Mouse (Mus musculus) forebrain, embryonic 15.5 days (tissue): ENCODE data around the gene Prrt1. TPM values are rescaled to one million over a fixed set of nuclear protein-coding genes. Genes with fewer than 3 reads are reported as not detected.
A peak's percentile ranks its signal among the peaks of the same experiment; 100 is the strongest.

Experiments
- ATAC-seq: fragments of 200-750 bp; cut with Nextera tagmentation; replicated peaks from 2 replicates; pipeline ENCODE4 v1.8.0; 2017; ENCODE audit warnings: mild to moderate bottlenecking, moderate TSS enrichment, moderate library complexity
- H3K27ac ChIP-seq: fragments of 300-500 bp; sonication (generic); replicated peaks from 2 replicates; pipeline ENCODE4 v1.5.1; 2015; ENCODE audit warnings: mild to moderate bottlenecking, inconsistent platforms
- H3K27me3 ChIP-seq: fragments of 300-500 bp; sonication (generic); 2 replicates; pipeline ENCODE4 v1.6.1; 2015; ENCODE audit warnings: inconsistent platforms
- H3K36me3 ChIP-seq: fragments of 300-500 bp; sonication (generic); 2 replicates; pipeline ENCODE4 v1.6.1; 2015; ENCODE audit warnings: mild to moderate bottlenecking, inconsistent platforms
- H3K4me1 ChIP-seq: fragments of 300-500 bp; sonication (generic); 2 replicates; pipeline ENCODE4 v1.6.1; 2015; ENCODE audit warnings: inconsistent platforms
- H3K4me2 ChIP-seq: fragments of 300-500 bp; sonication (generic); replicated peaks from 2 replicates; pipeline ENCODE4 v1.6.1; 2015; ENCODE audit warnings: mild to moderate bottlenecking, inconsistent platforms
- H3K4me3 ChIP-seq: fragments of 300-500 bp; sonication (generic); 2 replicates; pipeline ENCODE4 v1.5.1; 2015; ENCODE audit warnings: mild to moderate bottlenecking, inconsistent platforms
- H3K9ac ChIP-seq: fragments of 300-500 bp; sonication (generic); replicated peaks from 2 replicates; pipeline ENCODE4 v1.6.1; 2015; ENCODE audit warnings: mild to moderate bottlenecking, inconsistent platforms
- H3K9me3 ChIP-seq: fragments of 300-500 bp; sonication (generic); 2 replicates; pipeline ENCODE4 v1.6.1; 2016; ENCODE audit warnings: inconsistent platforms
- WGBS: fragments of 180-500 bp; shearing (Covaris S2); methylation state at CpG from one replicate; pipeline ENCODE4 v1.1.7; 2015; ENCODE audit warnings: mixed read lengths; 5-methylcytosine and 5-hydroxymethylcytosine counted together
- polyA plus RNA-seq: library from polyadenylated mRNA; unstranded; fragments of >200 nt; fragmentation: Nextera tagmentation; extraction: Ambion mirVana; gene quantifications from 2 replicates; pipeline ENCODE4 v1.2.1, GENCODE M21; 2015

Gene Prrt1
- polyA plus RNA-seq, 1 experiment from 2014 or later: 6.8 TPM

DNA sequence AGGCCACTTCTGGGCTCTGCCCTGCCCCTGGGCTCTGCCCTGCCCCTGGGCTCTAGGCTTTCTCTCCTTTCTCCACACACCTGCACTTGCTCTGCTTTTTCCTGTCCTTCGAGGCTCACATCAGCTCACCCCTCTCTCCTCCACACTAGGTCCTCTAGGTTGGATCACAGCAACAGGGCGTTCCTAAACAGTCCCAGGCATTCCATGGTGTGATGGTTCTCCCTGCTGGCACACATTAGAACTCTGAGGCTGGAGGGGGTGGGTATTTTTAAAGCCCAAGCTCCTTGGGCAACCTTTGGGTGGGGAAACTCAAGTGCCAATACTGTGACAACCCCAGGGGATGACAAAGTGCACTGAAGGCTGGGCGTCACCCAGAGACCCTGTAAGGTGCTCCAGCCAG, 8.1 kb downstream of the Prrt1 start:
- no peak overlapping the region for H3K4me3 ChIP-seq
- peaks cover 3% of the 10 kb centered on the region; the same call in 1 of the 2 replicates for H3K27me3 ChIP-seq
- peaks cover 13% of the 10 kb centered on the region for H3K4me1 ChIP-seq
- no peak overlapping the region for H3K27ac ChIP-seq
- H3K9ac ChIP-seq: no peak overlapping the region
- H3K36me3 ChIP-seq: no peaks in the 10 kb centered on the region
- no peak for ATAC-seq
- 70% methylated on average over 3 of the region's 3 CpGs for WGBS
- no peak overlapping the region for H3K4me2 ChIP-seq
- H3K9me3 ChIP-seq: no peaks in the 10 kb centered on the region

DNA sequence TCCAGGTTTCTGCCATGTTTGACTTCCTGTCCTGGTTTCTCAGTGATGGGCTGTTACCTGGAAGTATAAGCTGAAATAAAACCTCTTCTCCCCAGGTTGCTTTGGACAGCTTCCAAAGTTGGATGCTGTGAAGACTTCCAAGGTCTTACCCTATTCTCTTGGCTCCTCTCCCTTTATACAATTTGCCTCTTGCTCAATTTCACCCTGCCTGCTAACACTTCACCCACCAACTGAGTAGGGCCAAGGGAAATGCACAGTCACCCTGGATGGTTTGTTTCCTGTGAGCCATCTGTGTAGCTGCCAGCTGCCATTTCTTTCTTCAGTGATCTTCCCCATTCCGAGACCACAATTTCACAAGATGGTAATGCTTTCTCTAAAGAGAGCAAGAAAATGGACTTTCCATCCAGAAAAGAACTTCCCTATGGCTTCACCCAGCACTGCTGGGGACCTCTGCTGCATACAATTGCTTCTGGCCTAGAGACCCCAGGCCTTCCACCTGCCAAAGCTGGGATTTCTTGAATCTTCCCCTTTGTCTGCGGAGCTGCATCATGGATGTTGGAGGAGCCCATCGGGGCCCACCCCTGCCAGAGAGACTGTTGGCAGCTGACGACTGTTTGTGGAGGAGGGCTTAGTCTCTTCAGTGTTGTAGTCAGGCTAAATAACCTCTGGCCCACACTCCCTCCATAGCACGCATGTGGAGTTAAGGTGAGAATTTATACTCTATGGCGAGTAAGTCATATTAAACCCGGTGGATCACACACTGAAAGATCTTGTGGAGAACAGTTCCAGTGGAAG, 10.3 kb downstream of the Prrt1 start:
- 77% methylated on average over 7 of the region's 7 CpGs for WGBS
- Histone ChIP-seq H3K27me3 (peaks cover 2% of the 10 kb centered on the region; the same call in 1 of the 2 replicates), H3K4me1 (peaks cover 17% of the 10 kb centered on the region), H3K4me3 (no peak overlapping the region), H3K36me3 (no peaks in the 10 kb centered on the region), H3K9me3 (no peaks in the 10 kb centered on the region), H3K9ac (no peak overlapping the region), H3K27ac (peak overlapping the region; percentile 20; the same call in 1 of the 2 replicates), H3K4me2 (no peak overlapping the region)
- ATAC-seq: no peak

DNA sequence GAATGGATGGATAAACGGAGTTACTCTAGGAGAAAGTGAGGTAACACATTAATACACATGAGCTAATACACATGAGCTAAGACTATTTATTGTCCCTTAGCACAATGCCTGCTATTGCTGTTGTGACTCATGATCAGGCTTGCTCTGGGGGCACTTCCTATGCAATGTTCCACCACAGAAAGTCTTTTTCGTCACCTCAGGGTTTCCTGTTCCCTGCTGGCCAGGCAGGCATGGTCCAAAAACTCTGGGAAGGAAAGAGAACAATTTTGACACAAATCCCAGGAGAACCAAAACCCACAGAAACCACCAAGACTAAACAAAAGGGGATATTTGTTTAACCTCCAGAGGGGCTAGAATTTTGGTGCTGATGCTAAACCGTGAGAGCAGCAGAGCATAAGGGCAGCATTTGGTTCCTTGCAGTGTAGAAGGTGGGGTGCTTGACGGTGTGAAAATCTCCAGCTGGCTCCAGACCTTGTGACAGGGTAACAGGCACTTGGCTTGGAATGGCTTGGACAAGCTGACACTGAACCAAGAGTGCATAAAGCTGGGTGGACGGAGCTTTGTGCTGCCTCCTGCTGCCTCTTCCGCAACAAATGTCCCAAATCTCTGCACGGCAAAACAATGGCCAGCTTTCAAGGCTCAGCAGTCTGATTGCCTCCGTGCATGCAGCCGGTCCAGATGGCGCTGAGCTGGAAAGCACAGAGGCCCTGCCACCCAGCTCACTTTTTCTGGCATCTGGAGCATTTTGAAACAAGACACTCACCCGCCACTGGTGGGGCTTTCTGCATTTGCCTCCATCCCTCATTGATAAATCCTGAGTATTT, 11.7 kb downstream of the Prrt1 start:
- H3K9me3 ChIP-seq: no peaks in the 10 kb centered on the region
- peak overlapping the region; percentile 88 for H3K27ac ChIP-seq
- H3K27me3 ChIP-seq: no peaks in the 10 kb centered on the region
- 8% methylated on average over 11 of the region's 11 CpGs for WGBS
- H3K36me3 ChIP-seq: no peaks in the 10 kb centered on the region
- peak overlapping the region; percentile 21; the same call in 1 of the 2 replicates for H3K9ac ChIP-seq
- peak; percentile 27; the same call in 1 of the 2 replicates for ATAC-seq
- peaks cover 28% of the 10 kb centered on the region for H3K4me1 ChIP-seq
- no peak overlapping the region; the same call in 1 of the 2 replicates for H3K4me2 ChIP-seq
- no peak overlapping the region for H3K4me3 ChIP-seq

DNA sequence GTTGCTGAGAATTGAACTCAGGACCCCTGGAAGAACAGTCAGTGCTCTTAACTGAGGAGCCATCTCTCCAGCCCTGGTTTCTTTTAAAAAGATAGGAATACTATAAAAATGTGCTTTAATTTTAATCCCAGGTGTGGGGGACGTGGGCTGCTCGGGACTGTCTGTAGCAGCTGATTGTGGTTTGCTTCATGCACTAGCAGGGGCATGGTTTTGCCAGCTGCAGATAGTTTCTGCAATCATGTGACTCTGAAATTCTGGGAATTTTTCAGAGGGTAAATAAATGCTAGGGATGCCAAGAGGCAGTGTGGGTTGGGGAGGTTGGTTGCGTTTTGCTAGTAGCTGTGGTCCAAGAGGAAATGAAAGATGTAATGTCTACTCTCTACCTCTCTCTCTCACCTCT, 12.6 kb downstream of the Prrt1 start:
- WGBS: 93% methylated on average over 3 of the region's 3 CpGs
- Histone ChIP-seq H3K27ac (peak overlapping the region; percentile 88; the same call in 1 of the 2 replicates), H3K4me3 (no peak overlapping the region), H3K27me3 (no peaks in the 10 kb centered on the region), H3K4me1 (peaks cover 36% of the 10 kb centered on the region), H3K4me2 (no peak overlapping the region), H3K9me3 (no peaks in the 10 kb centered on the region), H3K36me3 (no peaks in the 10 kb centered on the region), H3K9ac (no peak overlapping the region)
- ATAC-seq: no peak

DNA sequence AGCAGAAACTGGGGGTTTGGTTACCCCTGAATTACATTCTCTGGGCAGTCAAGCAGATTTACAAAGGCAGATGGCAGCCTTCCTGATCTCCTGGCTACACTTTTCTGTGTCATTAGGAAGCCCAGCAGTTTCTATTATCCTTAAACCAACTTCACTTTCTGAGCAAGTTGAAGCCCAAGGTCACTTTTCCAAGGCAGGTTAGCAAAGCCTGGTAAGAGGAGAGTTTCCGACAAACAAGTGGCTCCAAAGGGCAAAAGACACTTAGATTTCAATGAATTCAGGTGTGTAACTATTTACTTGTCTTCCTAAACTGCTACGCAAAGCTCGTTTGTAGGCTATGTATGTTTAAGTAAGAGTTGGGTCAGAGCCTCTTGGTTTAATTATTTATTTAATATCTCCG, 14.0 kb downstream of the Prrt1 start:
- Histone ChIP-seq H3K36me3 (no peaks in the 10 kb centered on the region), H3K27me3 (no peaks in the 10 kb centered on the region), H3K9me3 (no peaks in the 10 kb centered on the region), H3K4me1 (peaks cover 46% of the 10 kb centered on the region), H3K4me3 (no peak overlapping the region), H3K27ac (no peak overlapping the region), H3K4me2 (no peak overlapping the region), H3K9ac (no peak overlapping the region)
- no peak for ATAC-seq
- 88% methylated on average over 4 of the region's 4 CpGs for WGBS

DNA sequence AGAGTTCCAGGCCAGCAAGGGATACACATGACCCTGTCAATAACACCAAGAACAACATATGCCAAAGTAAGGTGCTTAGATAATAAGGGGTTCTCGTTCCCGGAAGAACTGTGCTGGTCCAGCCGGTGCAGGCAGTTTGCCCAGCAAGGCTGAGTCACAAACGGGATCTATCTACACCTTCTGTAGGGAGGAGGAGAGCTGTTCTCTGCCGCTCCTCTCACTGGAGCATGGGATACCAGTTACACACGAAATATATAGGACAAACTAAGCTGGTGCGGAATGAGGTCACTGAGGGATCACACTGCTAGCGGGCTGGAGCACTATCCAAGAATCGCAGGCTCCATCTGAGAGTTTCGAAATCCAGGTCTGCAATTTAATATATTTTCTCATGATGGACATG, 14.6 kb downstream of the Prrt1 start:
- H3K4me3 ChIP-seq: no peak overlapping the region
- ATAC-seq: no peak
- no peaks in the 10 kb centered on the region for H3K27me3 ChIP-seq
- peak overlapping the region; percentile 62 for H3K27ac ChIP-seq
- H3K9ac ChIP-seq: no peak overlapping the region
- peaks cover 2% of the 10 kb centered on the region; the same call in 1 of the 2 replicates for H3K36me3 ChIP-seq
- H3K4me1 ChIP-seq: peaks cover 49% of the 10 kb centered on the region
- 86% methylated on average over 10 of the region's 10 CpGs for WGBS
- H3K9me3 ChIP-seq: no peaks in the 10 kb centered on the region
- no peak overlapping the region for H3K4me2 ChIP-seq

DNA sequence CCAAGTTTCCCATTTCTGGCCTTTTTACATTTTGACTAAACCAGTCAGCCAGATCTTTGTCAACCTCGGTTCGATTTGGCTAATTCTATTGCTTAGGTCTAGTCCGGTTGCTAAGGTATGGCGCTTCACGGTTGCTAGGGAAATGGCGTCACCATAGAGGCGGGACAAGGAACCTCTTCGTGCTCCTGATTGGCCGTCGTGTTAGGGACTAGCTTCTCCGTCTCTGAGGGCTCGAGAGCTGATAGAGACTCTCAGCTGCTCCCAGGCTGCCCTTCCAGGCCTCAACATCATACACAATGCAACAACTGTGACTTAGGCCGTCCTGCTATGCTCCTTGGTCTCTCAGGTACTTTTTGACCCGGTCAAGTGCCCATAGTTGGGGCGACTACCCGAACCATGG, 15.3 kb downstream of the Prrt1 start, which contains the start of gene Fkbpl:
TSS of gene Fkbpl (plus strand) at position 157 of the 400 bp plus-strand sequence.
- WGBS: under 1% methylated on average over 16 of the region's 16 CpGs
- Histone ChIP-seq H3K9me3 (no peaks in the 10 kb centered on the region), H3K4me2 (peak within 1 kb of the TSS; percentile 67), H3K27me3 (no peaks in the 10 kb centered on the region), H3K27ac (peak within 1 kb of the TSS; percentile 73), H3K4me1 (peaks cover 49% of the 10 kb centered on the region), H3K36me3 (peaks cover 8% of the 10 kb centered on the region), H3K9ac (peak within 1 kb of the TSS; percentile 61), H3K4me3 (peak within 1 kb of the TSS; percentile 97)
- ATAC-seq: peak; percentile 77

DNA sequence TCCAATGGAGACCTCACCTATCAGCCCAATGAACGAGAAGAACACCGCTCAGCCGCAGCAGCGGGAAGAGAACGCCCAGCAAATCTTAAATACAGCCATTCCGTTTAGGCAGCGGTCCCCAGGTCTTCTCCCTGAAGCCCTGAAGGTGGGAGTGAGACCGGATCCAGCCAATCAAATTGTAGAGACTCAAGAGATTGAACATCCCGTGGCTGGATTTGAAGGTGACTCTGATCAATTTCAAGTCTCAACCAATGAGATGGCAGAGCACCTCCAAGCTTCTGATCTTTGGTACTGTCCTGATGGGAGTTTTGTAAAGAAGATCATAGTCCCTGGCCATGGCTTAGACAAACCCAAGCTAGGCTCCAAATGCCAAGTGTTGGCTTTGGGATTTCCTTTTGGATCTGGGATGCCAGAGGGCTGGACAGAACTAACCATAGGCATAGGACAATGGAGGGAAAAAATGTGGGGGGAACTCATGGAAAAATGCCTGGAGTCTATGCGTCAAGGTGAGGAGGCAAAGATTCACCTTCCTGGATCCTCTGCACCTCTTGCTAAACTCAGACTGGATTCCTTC, 16.0 kb downstream of the Prrt1 start:
- Histone ChIP-seq H3K4me1 (peaks cover 49% of the 10 kb centered on the region), H3K9me3 (no peaks in the 10 kb centered on the region), H3K27ac (peak overlapping the region; percentile 73; the same call in 1 of the 2 replicates), H3K4me3 (peak overlapping the region; percentile 97), H3K4me2 (peak overlapping the region; percentile 67), H3K27me3 (no peaks in the 10 kb centered on the region), H3K9ac (peak overlapping the region; percentile 61), H3K36me3 (peaks cover 16% of the 10 kb centered on the region)
- ATAC-seq: no peak
- 45% methylated on average over 10 of the region's 10 CpGs for WGBS

DNA sequence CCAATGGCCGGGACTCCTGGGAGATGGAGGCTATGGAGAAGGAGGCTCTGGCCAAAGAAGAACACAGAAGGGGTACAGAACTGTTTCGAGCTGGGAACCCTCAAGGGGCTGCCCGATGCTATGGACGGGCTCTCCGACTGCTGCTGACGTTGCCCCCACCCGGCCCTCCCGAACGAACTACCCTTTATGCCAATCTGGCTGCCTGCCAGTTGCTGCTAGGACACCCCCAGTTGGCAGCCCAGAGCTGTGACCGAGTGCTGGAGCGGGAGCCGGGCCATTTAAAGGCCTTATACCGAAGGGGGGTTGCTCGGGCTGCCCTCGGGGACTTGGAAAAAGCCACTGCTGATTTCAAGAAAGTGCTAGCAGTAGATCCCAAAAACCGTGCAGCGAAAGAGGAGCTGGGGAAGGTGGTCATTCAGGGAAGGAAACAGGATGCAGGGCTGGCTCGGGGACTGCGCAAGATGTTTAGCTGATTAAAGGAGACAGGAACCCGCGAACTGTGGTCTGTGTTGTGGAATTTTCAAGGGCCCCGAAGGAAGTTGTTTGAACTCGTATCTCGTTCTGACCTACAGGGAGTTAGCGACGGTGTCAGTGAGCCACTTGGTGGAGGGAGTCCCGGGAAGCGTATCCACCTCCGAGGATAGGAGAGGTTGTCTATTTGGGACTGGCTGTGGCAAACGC, 16.6 kb downstream of the Prrt1 start:
- Histone ChIP-seq H3K4me3 (peak overlapping the region; percentile 97), H3K27me3 (no peaks in the 10 kb centered on the region), H3K4me1 (peaks cover 43% of the 10 kb centered on the region), H3K9me3 (no peaks in the 10 kb centered on the region), H3K27ac (no peak overlapping the region), H3K36me3 (peaks cover 22% of the 10 kb centered on the region), H3K4me2 (peak overlapping the region; percentile 67), H3K9ac (no peak overlapping the region)
- no peak for ATAC-seq
- WGBS: 88% methylated on average over 30 of the region's 30 CpGs

DNA sequence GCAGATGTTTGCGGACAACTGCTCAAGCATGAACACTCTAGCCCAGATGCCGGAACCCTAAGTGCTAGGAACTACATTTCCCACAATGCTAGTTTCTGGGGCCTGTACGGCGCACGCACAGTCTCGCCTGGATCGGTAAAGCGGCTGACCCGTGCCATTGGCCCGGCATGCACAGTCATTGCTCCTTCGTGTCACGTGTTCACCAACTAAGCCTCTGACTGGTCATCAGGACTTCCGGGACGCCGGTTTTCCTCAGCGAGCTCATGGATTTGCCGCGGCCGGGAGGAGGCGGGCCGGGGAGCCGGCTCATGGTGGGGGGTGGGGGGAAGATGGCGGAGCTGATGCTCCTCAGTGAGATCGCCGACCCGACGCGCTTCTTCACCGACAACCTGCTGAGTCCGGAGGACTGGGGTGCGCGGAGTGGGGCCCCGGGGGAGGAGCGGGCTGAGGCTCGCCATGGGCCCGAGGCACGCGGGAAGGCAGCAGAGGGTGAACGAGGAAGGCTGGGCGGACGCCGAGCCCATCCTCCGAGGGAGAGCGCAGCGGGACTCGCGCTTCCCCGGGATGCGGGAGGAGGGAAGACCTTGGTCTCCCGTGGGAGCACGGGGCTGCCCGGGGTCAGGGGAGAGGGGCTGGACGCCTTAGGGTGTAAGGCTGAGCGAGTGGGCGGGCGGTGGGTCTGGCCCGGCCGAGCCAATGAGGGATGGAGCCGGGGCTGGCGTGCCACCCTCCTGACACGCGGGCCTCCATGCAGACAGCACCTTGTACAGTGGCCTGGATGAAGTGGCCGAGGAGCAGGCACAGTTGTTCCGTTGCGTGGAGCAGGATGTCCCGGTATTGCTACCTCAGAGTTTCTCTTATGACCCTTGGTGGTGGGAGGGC, 17.8 kb downstream of the Prrt1 start, which contains the start of gene Atf6b:
TSS of gene Atf6b (plus strand) at position 241 of the 882 bp plus-strand sequence.
- WGBS: under 1% methylated on average over 66 of the region's 66 CpGs
- peaks cover 37% of the 10 kb centered on the region for H3K4me1 ChIP-seq
- H3K9ac ChIP-seq: peak within 1 kb of the TSS; percentile 97
- H3K27ac ChIP-seq: peak within 1 kb of the TSS; percentile 76
- H3K36me3 ChIP-seq: peaks cover 34% of the 10 kb centered on the region
- no peaks in the 10 kb centered on the region for H3K27me3 ChIP-seq
- H3K4me3 ChIP-seq: peak within 1 kb of the TSS; percentile 97
- H3K4me2 ChIP-seq: peak within 1 kb of the TSS; percentile 92
- peak; percentile 97 for ATAC-seq
- no peaks in the 10 kb centered on the region for H3K9me3 ChIP-seq
